Mouse (Mus musculus): ENCODE results near the gene Ptcra.

Ptcra gene

DNA sequence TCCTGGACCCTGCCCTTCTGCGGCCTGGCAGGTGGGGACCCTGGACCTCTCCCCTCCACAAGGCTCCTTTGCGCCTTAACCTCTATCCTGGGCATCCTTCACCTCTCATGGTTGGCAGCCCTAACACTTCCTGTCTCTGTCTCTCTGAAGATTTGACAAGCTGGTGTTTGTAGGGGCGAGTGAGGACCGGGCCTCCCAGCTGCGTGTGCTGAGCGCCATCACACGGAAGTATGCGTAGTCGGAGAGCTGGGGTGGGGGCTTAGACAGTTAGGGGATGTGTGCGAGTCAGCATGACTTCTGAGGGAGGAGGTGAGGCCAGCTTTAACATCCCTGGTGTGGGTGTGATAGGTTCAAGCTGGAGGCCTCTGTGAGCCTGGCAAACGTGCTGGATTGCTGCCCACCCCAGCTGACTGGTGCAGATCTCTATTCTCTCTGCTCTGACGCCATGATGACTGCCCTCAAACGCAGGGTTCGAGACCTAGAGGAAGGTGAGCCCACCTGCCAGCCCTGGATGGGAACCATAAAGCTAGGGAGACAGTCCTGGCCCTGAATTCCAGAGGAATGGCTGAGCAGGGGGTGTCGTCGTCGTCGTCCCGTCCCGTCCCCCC, 38.9 kb downstream of the Ptcra start:
- DNase-seq: peak; percentile 57

DNA sequence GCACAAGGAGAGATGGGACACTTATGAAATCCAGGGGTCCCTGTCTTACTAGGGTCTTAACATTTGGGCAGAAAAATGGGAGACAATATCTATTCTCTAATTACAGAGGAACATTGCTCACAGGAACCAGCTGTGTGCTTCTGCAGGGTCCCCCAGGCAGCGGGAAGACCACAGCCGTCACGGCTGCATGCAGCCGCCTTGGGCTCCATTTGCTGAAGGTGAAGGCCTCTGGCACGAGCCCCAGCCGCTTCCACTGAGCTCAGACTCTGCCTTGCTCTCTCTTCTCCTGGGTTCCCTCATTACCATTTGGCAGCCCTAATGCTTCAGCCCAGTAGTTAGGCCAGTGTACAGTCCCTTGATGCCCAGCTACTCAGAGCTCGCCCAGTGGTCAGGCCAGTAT, 42.4 kb downstream of the Ptcra start:
- no peak for DNase-seq

DNA sequence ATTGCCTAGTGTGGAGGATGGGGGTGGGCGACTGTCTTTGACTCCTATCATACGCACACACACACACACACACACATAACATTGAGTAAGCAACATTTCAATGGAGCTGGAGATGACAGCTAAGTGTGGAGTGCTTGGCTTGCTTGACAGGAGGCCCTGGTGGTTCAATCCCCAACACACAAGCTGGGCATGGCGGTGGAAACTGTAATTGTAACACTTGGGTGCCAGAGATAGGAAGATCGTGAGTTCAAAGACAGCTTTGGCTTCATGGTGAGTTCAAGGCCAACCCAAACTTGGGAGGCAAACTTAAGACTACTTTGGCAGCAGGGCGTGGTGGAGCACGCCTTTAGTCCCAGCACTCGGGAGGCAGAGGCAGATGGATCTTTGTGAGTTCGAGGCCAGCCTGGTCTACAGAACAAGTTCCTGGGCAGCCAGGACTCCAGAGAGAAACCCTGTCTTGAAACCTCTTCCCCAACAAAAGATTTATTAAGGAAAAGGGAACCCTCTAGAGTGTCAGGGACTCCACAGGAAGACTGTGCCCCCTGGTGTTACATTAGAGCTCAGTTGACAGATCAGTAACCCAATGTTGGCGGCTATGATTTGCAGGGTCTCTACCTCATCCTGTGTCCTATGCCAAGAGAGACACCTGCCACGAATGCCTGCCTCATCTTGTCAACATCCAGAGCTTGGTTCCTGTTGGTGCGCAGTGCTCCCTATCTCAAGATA, 48.6 kb downstream of the Ptcra start:
- no peak for DNase-seq

DNA sequence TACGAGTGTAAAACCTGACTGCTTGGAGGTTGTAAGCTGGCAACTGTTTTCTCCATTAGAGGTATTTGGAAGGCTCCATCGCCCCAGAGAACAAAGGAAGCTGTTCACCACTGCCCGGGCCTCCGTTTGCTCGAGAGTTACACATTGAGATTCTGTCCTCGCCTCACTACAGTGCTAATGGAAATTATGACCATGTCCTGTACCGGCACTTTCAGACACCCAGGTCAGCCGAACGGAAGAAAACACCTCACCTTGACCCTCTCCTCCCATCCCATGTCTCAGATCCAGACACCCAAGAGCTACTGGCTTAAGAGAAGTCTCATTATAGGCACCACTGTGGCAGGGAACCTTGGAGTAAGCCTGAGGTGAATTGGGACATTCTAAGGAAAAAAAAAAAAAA, 49.7 kb downstream of the Ptcra start:
- DNase-seq: no peak

DNA sequence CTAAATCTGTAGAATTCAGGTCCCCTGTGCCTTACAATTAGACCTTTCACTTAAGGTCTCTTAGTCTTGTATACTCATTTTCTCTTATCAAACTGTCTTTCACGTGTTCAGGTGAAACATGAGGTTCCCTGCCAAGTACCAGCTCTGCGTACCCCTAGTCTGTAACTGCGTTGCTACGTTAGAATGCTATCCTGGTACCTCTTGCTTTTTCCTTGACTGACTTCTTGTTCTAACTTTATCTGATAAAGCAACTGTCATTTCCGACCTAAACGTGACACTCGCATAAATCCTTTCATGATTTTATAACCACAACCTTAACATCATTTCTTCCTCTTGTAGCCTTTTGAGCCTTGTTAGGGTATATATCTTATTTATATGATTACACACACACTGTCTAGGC, 51.1 kb downstream of the Ptcra start:
- no peak for DNase-seq

DNA sequence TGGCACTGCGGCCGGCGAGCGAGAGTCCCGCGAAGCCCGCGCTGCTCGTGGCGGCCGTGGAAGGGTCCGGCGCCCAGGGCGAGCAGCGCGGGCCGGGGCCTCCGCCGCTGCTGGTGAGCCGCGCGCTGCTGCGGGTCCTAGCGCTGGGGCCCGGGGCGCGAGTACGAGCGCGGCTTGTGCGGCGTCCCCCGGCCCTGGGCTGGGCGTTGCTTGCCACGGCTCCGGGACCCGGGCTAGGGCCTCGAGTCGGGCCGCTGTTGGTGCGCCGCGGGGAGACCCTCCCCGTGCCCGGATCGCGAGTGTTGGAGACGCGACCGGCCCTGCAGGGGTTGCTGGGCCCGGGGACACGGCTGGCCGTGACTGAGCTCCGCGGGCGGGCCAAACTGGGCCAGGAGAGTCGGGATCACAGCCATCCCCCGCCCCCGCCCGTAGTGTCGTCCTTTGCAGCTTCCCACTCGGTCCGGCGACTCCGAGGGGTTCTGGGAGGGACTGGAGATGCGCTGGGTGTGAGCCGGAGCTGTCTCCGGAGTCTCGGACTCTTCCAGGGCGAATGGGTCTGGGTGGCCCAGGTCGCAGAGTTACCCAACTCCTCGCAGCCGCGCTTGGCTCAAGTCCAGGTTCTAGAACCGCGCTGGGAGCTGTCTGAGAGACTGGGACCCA, 51.8 kb downstream of the Ptcra start:
- DNase-seq: peak; percentile 64

DNA sequence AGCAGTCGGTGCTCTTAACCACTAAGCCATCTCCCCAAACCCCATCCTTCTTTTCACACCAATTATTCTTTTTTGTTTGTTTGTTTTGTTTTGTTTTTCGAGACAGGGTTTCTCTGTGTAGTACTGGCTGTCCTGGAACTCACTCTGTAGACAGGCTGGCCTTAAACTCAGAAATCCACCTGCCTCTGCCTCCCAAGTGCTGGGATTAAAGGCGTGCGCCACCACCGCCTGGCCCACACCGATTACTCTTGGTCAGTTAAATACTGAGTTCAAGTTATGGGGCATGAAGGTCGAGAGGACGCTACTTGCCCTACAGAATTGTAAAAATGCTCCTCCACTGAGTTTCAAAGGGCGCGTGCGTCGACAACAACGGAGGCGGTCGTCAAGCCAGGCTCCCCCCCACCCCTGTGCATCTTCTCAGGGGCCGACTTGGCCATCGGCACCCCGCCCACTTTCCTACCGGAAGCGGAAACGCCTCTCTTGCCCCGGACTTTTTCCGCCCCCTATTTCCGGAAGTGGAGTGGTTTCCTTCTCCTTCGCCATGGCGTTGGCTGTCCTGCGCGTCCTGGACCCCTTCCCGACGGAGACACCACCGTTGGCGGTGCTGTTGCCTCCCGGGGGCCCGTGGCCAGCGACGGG, 52.4 kb downstream of the Ptcra start, which contains the start of gene Pex6:
Gene Pex6 (plus strand): TSS at position 505 of the 639 bp plus-strand sequence.
- DNase-seq: peak; percentile 92

DNA sequence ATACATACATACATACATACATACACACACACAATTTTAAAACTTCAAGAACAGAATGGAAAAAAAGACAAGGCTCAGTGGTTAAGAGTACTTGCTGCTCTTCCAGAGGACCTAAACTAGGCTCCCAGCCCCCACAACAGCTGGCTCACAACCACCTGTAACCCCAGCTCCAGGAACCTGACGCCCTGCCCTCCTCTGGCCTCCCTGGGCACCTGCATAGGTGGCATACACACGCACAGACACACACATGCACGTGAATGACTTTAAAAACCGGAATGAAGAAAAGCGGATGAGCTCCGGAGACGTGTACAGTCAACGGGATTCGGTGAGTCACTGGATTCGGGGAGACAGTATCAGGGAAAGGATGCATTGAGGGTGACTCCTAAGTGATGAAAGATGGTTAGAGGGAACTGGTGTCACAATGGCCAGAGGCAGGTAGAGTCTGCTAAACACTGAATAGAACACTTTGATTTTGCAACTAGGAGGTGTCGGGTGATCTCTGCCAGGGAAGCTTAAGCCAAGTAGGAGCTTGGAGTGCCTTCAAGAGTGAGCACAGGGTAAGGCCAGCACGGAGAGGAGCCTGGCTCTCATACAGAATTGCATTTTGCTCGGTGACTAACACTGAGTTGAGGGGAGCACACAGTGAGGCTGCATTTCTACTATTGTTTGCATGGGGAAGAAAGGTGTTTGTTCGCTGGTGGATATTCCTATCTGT, 57.0 kb downstream of the Ptcra start:
- DNase-seq: no peak
